Mouse (Mus musculus): ENCODE measurements around the gene Prdm5.

GRCm38 (mm10) chr6:65969386-65970111, 190.8 kb downstream of the Prdm5 start:
- TF ChIP-seq CTCF (IDR thresholded peaks at IDR 0.05; ENCODE audit: low read depth) (no peak), EP300 (IDR thresholded peaks at IDR 0.05; ENCODE audit: low read depth) (no peak)
